In the genomic region with DNA sequence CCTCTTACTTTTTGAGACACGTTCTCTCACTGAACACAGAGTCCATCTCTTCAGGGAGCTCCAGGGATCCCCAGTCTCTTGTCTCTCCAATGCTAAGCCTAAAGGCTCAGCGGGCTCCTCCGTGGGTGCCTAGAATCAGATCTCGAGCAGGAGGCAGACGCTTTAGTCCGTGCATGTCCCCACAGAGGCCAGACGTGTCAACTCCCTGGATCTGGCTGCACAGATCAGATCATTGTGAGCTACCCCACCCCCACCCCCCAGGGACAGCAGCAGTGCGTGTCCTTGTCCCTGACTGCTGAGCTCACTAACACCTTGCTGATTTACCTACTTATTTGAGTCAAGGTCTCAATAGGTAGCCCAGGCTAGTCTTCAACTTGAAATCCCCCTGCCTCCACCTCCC, we compare ENCODE assay signal across 1 mouse cellular context.
A peak's percentile ranks its signal among the peaks of the same experiment; 100 is the strongest.
TF ChIP-seq lines count a peak whose summit lies in the region.

No protein-coding gene starts in this region.

TF ChIP-seq in CH12.LX, 34 proteins besides CTCF, POLR2A, EP300 and RAD21 (continued from another document):
- no peak for TF ChIP-seq UBTF (IDR thresholded peaks at IDR 0.05; ENCODE audit: low read depth, low read length)
- TF ChIP-seq E2F4 (IDR thresholded peaks at IDR 0.05; ENCODE audit: insufficient replicate concordance, low read depth, low read length), result no peak
- no peak for TF ChIP-seq KAT2A (IDR thresholded peaks at IDR 0.05; ENCODE audit: insufficient replicate concordance, low read length)
- no peak for TF ChIP-seq ZNF384 (IDR thresholded peaks at IDR 0.05; ENCODE audit: low read depth, low read length)
- peak; percentile 53; the same call in 1 of the 2 replicates for TF ChIP-seq CHD2 (IDR thresholded peaks at IDR 0.05; ENCODE audit: low read length)
- no peak for TF ChIP-seq SMC3 (IDR thresholded peaks at IDR 0.05; ENCODE audit: low read depth, low read length)
- TF ChIP-seq BHLHE40 (IDR thresholded peaks at IDR 0.05; ENCODE audit: low read depth, low read length), result no peak
- TF ChIP-seq IRF4 (IDR thresholded peaks at IDR 0.05; ENCODE audit: low read depth, low read length), result 0 out of 2 replicates have a peak, but pooled peaks have one; percentile 20
- TF ChIP-seq ZMIZ1 (IDR thresholded peaks at IDR 0.05; ENCODE audit: low read depth, low read length), result no peak
- no peak for TF ChIP-seq JUN (IDR thresholded peaks at IDR 0.05; ENCODE audit: insufficient read depth, low read depth, low read length)
TF ChIP-seq in CH12.LX: peak in this region for 2.
